Mouse (Mus musculus) inflammation-experienced regulatory T-cells, adult 16 weeks (primary cell): ENCODE data around the gene Ythdf1. TPM values are rescaled to one million over a fixed set of nuclear protein-coding genes. Genes with fewer than 3 reads are reported as not detected.

Experiments used
- polyA plus RNA-seq: library from polyadenylated mRNA; unstranded; fragments of 100-300 nt; shearing (Covaris generic); gene quantifications from one replicate; pipeline ENCODE4 v1.2.1, GENCODE M21; 2017

Ythdf1 gene
- 5.7 TPM for polyA plus RNA-seq

DNA sequence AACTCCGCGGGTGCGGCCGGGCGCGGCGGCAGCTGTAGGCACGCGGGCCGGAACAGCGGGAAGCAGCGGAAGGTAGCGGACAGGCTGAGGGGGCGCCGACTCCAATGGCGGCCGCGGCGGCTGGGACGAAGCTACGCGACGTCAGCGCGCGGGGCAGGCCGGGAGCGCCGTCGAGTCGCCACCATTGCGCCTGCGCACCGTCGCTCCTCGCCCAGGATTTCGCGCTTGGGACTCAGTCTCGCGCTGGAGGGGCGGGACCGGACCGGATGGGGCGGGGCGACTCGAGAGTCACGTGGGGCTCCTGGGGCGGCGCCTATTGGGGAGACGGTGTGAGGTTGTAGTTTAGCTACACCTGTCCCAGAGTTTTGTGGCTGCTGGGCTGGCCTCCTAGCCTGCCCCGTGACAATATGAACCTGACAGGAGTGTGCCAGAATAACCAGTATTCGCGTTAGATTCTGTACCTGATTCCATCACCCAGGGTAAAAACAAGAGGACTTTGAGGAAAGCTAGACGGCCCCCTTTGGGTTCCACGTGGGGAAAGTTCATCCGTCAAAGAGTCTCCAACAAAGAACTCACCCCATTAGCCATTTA, at the start of gene Ythdf1:
Ythdf1 (minus strand) TSS at position 140 of the 591 bp plus-strand sequence.

DNA sequence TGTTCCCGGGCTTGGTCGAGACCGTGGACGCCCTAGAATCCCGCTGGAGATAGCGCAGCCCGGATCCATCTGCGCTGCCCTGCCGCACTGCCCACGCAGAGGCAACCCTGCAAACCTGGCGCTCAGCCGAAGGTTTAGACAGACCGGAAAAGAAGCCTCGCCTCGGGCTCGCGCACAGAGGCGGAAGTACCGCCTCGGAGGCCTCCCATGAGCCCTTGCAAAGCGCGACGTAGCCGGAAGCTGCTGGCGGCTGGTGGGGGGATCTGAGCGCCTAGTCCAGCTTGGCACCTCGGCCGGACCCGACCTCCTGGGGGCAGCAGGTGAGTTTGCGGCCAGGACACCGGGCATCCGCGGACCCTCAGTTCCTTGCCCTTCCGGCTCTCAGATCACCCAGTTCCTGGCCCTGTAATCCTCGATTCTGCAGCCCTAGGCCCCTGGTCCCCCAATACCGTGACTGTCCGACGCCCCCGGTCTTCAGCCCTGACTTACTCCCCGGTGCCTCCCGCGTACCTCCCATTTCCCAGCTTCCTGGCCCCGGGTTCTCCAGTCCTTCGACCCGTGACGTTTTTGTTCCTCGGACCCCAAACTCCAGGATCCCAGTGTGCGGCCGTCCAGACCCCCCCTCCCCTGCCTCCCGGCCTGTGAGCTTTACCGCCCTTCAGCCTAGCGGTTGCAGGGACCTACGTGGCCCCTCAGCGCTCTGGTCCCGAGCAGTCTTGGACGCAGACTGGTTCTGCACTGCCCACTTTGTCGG, 46.4 kb upstream of the Ythdf1 start, which contains the start of gene Arfgap1:
Arfgap1 (plus strand) TSS at position 216 of the 754 bp plus-strand sequence.

DNA sequence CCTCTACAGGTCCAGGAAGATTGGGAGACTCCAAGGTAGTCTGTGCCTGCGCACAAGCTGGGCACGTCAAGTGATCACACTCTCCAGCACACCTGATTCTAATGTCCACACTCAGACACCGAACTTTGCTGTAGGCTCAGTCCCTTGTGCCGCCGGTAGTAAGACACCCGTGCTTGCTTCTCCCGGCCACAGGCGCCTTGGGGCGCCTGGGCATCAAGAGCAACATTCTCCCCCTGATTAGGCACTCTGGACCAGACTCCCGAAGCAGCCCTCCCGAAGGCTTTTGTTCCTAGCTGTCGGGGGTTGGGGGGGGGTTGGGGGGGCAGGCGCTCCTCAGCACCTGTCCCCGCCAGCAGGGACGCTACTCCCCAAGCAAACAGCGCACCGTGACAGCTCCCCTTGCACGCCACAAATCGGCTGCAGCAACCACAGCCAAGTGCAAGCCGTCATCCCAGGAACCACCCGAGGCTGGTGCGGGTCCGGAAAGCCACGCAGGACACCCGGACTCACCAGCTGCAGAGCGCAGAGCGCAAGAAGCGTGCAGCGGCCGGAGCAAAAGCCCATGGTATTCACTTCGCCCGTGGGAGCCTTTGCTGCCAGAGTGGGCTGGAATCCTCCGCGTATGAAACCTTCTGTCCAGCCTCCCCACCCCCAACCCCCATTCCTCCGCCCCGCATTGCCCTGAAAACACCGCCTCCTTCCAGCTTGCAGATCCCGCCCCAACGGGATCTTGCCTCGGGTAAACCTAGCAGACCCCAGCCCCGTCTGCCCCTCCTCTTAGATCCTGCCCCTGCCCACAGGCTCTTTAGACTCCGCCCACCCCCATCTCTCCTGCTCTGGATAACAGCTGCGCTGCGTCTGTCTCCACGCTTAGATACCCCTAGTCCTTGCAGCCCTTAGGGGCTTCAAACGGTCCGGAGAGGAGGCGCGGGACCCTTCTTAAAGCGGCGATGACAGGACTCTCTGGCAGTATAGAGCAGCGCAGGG, 33.6 kb upstream of the Ythdf1 start, which contains the start of gene Nkain4:
Nkain4 (minus strand) TSS at position 639 of the 987 bp plus-strand sequence.

DNA sequence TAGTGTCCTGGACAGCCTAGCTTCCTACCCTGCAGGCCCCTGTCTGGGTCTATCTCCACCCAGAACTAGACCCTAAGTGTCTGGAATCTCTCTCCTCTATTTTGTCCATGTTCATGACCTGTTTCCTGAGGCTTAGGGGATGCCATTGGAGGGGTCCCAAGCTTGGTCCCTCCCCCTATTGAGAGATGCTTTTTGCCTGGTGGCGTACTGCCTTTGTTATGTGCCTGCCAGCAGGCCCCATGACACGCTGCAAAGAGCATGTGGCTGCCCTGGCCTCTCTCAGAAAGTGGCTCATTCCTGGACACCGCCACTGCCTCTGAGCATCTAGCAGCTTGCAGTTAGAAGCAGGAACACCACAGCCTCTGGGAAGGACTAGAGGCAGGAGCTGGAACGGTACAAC, 8.0 kb upstream of the Ythdf1 start, which contains the start of gene Birc7:
Birc7 (plus strand) TSS at position 301 of the 400 bp plus-strand sequence.

Other genes starting within 250 kb of the Ythdf1 start
- gene Dido1, start 210.9 kb downstream of the Ythdf1 start, polyA plus RNA-seq = 79.7 TPM
- 29.3 TPM for gene Gid8, start 210.8 kb downstream of the Ythdf1 start, polyA plus RNA-seq
- 81.6 TPM for gene Slc17a9, start 195.7 kb downstream of the Ythdf1 start, polyA plus RNA-seq
- not detected for gene Bhlhe23, start 144.0 kb downstream of the Ythdf1 start, polyA plus RNA-seq
- not detected for gene Birc7, start 8.1 kb upstream of the Ythdf1 start, polyA plus RNA-seq
- gene Nkain4, start 33.8 kb upstream of the Ythdf1 start, polyA plus RNA-seq = not detected
- gene Arfgap1, start 46.3 kb upstream of the Ythdf1 start, polyA plus RNA-seq = 93.5 TPM
- 0.89 TPM for gene Col20a1, start 65.6 kb upstream of the Ythdf1 start, polyA plus RNA-seq
- gene Chrna4, start 122.6 kb upstream of the Ythdf1 start, polyA plus RNA-seq = not detected
- not detected for gene Kcnq2, start 214.4 kb upstream of the Ythdf1 start, polyA plus RNA-seq
- gene Eef1a2, start 236.1 kb upstream of the Ythdf1 start, polyA plus RNA-seq = not detected